Mouse (Mus musculus): ENCODE measurements around the gene Pabpn1.

Pabpn1 gene

DNA sequence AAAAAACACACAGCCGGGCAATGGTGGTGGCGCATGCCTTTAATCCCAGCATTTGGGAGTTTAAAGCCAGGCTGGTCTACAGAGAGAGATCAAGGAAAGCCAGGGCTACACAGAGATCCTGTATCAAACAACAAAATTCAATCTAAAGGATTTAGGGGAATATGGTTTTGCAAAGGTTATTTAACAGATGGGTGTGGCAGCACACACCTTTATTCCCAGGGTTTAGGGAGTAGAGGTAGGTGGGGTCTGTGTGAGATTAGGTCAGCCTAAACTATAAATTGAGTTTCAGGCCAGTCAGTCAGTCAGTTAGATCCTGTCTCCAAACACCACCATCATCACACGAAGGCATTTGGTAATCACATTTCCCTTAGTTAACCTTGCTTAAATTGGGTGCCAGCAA, at the start of gene Pabpn1:
Gene Pabpn1, plus strand, starts transcription at position 301 of the 400 bp plus-strand sequence.
- DNase-seq (ENCODE audit: low spot score in 2 of 2), result no peak

DNA sequence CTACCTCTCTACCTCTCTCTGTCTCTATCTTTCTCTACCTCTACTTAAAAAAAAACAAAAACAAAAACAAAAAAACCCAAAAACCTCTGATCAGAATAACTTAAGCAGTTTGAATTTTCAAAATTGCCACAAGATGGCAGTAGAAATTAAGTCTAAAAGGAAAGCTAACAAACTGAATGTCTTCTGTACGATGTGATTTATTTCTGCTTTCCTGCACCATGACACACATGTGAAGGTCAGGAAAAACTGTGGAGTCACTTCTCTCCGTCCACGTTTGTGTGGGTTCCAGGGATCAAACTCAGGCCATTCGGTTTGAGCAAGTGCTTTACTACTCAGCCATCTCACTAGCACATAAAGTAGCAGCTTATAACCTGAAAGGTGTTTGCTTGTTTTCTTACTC, 48.8 kb upstream of the Pabpn1 start:
- no peak for DNase-seq (ENCODE audit: low spot score in 2 of 2)

DNA sequence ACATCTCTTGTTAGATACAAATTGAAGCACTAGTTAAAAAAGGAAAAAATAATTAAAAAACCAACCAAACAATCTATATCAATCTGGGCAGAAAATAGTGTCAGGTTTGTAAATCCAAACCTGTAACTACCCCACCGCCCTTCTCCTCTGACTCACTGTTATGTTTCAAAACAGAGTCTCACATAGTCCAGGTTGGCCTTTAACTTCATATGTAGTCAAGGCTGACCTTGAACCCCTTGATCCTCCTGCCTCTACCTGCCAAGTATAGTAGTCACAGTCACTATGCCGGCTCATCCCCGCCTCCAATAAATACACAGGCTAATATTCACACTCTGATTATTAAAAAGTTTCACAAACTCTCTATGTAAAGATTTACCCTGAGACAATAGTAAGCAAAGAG, 36.6 kb upstream of the Pabpn1 start:
- DNase-seq (ENCODE audit: low spot score in 2 of 2), result no peak

DNA sequence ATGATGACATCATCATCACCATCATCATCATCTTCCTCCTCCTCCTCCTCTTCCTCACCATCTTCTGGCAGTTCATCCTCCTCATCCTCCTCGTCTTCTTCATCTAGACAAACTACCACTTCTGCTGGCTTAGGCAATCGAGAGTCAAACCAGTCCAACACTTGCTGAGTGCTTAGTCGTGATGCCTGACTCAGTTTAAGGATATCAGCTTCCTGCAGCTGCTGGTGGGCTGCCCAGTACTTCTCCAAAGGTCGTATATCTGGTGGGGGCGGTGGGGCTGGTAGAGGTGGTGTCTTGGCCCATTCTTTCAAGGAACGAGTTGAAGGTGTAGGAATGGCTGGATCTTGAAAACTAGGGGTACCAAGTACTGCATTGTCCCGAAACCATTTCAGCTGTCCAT, 35.6 kb upstream of the Pabpn1 start:
- DNase-seq (ENCODE audit: low spot score in 2 of 2), result no peak

DNA sequence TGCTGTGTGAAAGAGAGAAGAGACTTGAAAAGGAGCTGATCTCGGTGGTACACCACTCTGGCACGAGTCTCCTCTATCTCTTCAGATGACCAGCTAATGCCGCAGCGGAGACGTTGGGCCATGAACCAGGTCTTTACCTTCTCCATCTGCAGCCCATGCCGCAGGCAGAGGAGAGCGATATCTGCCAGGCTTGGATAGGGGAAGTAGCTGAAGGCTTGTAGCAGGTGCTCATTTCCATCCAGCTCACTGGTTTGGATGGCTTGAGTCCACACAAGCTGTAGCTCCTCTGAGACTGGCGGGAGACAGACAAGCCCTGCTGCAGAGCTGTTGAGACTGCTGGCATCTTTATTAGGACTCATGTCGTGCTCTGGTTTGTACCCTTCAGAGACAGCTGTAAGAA, 34.4 kb upstream of the Pabpn1 start:
- no peak for DNase-seq (ENCODE audit: low spot score in 2 of 2)

DNA sequence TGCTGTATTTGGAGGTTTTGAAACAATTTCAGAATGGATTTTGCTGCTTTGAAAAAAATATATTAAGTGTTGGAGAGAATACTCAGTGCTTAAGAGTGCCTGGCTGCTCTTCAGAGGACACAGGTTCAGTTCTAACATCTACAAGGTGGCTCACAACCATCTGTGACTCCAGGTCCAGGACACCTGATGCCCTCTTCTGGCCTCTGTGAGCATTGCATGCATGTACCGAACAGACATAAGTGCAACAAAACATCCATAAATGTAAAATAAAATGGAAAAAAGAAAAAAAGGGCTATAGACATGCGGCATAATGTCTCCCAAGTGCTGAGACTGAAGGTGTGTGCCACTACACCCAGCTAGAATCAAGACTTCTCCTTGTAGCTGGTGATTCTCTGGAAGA, 31.8 kb upstream of the Pabpn1 start:
- DNase-seq (ENCODE audit: low spot score in 2 of 2), result peak in 1 of 2 experiments; percentile 36

DNA sequence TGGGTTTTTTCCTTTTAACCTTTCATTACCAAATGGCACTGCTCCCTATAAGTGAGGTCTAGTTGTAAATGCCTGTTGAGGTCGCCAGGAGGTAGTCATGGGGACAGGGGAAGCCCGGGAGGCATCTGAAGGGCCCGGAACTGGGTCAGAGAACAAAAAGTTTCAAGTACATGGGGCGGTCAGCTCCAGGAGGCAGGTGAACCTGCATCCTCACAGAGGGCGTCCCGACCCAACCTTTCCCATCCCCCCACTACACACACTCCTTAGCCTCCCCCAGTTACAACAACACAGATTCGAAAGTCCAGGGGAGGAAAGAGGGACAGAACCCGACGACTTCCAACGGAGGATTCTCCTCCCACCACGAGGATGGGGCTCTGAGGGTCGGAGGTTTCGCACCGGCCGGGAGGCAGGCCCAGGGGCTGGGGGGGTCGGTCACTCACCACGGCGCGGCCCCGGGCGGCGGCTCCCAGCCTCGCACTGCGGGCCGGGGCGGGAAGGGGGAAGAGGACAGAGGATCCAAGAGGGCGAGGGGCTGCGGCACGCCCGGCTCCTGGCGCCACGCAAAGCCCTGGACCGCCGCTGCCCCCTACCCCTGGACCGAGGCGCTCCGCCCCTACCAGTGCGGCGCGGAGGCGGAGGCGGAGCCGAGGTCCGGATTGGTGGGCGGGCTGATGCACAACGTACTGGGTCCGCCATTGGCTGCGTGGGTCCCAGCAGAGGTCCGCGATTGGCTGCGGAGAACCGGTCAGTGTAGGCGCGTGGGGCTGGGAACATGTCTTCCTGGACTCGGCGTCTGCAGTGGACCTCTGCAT, 28.6 kb upstream of the Pabpn1 start:
- DNase-seq (ENCODE audit: low spot score in 2 of 2), result peak; percentile 92 to 94

DNA sequence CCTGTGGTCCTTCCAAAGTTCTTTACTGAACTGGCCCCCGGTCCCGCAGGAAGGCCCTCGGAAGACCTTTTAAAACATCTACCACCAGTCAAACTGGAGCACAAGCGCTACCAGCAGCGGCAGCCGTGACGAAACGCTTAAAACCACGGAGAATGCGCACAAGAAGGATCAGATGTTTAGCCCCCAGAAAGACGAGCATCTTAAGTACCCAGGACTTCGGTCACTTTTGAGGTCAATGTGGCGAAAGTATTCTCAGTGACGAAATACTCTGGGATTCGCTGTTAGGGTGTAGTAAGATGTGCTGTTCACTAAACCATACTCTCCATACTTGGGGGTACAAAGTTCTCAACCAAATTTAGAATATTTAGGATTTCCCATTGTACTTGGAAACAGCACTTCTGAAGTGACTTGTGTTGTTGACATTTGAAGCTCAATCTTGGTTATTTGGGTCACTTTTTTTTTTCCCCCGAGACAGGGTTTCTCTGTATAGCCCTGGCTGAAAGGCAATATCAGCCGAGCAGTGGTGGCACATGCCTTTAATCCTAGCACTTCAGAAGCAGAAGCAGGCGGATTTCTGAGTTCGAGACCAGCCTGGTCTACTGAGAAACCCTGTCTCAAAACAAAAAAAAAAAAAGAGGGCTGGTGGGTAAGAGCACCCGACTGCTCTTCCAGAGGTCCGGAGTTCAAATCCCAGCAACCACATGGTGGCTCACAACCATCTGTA, 27.8 kb upstream of the Pabpn1 start:
- no peak for DNase-seq (ENCODE audit: low spot score in 2 of 2)

DNA sequence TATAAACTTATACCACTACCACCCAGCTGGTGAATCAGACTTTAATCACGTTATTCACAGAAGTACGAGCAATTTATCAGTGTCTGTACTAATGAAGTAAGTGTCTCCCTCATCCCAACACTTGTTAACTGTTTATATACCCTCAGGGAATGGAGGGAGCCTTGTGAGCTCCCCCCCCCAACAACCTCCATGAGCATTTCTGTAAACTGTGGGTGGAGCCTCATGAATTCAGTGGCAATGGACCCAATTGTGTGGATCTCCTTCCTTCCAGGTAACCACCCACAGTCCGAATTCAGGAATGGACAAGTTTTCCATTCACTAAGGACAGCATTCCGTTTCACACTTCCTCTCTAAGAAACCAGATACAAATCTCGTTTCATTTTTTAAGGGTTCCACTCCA, 26.7 kb upstream of the Pabpn1 start:
- no peak for DNase-seq (ENCODE audit: low spot score in 2 of 2)

DNA sequence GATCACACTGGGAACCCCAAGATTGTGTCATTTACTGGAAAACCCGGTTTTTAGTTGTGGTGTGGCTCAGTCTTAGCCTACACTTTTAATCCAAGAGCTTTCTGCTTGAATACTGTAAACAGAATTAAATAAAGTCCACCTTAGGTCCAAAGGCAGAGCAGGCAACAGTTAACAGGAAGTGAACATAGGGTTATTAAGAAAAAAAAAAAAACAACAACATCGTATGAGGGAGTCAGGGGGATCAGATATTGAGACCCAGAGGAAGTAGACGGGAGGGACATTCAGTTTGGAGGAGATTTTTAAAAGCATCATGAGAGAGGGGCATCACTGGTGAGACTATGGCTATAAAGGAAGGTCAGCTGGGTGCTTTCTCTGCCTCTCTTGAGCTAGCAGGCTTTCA, 26.0 kb upstream of the Pabpn1 start:
- DNase-seq (ENCODE audit: low spot score in 2 of 2), result no peak

DNA sequence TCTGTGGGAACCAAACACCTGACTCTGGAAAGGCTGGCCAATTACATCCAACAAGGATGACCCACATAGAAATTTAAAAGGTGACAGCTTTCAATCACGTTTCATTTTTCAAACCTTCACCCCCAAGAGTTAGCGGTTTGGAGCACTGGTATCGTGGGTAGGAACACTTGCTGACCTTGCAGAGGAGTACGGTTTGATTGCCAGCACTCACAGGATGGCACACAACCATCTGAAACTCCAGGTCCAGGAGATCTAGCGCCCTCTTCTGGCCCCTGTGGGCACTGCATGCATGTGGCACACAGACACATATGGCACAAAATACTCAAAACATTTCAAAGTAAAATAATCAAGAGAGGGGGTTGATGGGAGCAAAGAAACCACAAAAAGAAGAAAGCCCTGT, 25.4 kb upstream of the Pabpn1 start:
- no peak for DNase-seq (ENCODE audit: low spot score in 2 of 2)

DNA sequence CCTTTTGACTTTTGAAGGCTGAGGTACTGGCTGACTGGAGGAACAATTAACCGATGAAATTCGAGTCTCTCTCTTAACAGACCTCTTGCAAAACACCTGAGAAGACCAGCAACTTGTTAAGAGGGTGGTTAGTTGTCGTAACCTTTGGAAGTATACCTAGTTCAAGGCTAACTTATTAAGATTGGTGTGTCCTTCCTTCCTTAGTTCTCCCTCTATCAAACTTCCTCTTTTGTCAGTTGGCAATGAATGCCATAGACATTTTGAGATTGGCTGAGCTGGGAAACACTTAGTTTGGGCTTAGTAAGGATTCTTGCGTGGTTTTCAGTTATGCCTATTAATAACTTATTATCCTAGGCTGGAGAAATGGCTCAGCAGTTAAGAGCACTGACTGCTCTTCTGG, 24.3 kb upstream of the Pabpn1 start:
- no peak for DNase-seq (ENCODE audit: low spot score in 2 of 2)

DNA sequence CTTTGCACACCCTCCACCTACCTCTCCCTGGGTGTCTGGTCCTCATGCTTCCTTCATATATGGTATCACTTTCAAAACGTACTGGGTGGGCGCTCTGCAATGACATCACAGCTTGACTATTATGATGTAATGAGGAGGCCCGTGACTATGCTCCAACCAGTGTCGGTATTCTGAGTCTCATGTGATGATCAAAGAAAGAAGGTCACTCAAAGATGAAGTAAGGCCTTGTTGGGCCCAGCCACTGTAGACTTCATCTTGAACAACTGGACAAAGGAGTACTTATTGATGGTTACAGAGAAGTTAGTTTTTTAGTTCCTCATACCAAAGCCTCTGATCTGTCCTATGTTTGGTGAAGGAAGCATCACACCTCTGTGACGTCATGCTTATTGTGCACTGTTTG, 21.4 kb upstream of the Pabpn1 start, which contains the start of gene Homez:
Gene Homez, minus strand, starts transcription at position 101 of the 400 bp plus-strand sequence.
- no peak for DNase-seq (ENCODE audit: low spot score in 2 of 2)

DNA sequence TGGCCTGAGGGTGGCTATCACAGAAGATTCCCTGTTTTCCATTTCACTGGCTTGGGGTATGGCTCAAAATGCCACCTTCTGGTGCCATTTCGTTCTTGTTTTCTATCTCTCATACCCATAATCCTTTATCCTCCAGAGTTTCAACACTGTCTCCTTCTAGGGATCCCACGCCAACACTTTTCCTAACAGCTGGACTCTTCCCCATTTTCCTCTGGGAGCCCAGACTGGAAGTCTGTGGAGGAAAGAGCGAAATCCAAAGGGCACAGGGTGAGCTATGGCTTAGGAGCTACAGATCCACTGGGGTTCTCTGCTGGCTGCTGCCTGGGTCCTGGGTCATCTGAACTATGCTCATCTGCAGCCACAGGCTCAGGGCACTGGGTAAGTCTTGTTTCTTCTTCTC, 18.1 kb upstream of the Pabpn1 start:
- DNase-seq (ENCODE audit: low spot score in 2 of 2), result no peak

DNA sequence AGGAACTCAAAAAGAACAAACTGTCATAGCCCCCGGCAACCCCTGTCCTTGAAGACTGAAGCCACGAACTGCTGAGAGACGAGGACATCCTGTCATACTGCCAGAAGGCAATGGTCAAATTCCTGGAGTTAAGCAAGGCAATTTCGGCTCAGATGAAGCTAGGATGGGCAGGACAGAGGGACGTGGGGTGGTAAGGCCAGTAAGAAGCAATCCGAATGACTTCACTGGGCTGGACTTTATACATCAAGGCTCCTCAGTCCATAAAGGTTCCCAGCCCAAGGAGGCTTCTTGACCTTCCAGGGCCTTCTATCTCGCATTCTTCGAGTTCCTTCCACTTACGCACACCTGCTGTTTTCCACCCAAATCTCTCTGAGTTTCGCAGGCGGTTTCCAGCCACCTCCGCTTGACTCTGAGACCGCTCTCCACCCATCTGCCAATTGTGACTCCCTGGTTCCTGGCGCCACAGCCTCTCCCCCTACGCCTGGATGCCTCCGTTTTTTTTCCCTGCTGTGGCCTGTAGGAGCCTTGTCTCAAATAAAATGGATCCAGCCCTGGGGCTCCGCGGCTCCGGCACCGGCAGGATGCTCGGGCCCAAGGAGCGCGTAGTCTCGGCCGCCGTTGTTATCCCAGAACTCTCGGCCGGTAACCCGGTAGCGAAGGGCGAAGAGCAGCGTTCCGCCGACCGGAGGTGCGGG, 16.3 kb upstream of the Pabpn1 start:
- DNase-seq (ENCODE audit: low spot score in 2 of 2), result no peak

DNA sequence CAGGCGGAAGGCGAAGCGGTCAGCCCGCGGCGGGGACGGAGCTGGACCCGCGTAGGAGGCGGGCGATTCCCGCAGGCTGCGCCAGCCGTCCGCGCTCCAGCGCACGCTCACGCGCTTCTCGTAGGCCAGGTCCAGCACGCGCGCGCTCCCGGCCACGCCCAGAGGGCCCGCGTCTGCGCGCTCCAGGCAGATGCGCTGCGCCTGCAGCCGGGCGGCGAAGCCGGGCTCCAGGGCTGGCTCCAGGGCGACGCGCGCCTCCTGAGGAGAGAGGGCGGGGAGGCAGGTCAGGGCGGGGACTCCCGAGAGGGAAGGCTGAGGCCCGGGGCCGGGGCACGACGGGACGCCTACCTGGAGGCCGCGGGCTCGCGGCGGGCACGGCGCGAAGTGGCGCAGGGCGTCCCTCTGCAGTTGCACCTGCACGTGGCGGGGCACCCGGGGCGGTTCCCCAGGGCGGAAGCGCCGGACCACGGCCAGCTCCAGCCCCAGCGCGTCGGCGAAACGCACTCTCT, 15.7 kb upstream of the Pabpn1 start:
- DNase-seq (ENCODE audit: low spot score in 2 of 2), result peak; percentile 89 to 91

DNA sequence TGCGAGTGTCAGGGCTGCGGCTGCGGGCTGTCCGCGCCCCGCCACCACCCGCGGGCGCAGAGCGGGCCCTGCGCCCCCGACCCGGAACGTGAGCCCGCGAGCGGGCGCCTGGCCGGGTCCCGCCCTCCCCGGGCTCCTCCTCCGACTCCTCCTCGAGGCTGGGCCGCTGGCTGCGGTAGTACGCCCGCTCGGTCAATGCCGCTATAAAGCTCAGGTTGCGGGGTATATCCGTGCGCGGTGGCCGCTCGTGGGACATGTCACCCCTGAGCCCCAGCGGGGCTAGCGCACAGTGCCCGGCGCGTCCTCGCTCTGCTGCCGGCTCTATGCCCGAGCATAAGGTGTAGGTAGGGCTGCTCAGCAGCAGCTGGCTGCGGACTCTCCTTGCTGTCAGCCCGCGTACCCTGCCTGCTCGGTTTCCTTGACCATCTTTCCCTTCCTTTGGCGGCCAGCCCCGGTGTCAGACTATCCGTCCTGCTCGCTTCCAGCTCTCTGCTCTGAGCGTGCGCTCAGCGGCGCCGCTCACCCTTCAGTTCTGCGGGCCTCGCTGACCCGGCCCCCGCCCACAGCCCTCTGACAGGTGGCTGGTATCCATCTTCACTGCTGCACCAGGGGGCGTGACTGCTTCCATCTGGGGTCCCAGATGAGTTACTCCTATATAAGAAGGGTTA, 15.1 kb upstream of the Pabpn1 start, which contains the start of gene Ppp1r3e:
Gene Ppp1r3e, minus strand, starts transcription at position 503 of the 668 bp plus-strand sequence.
- peak; percentile 56 to 63 for DNase-seq (ENCODE audit: low spot score in 2 of 2)

DNA sequence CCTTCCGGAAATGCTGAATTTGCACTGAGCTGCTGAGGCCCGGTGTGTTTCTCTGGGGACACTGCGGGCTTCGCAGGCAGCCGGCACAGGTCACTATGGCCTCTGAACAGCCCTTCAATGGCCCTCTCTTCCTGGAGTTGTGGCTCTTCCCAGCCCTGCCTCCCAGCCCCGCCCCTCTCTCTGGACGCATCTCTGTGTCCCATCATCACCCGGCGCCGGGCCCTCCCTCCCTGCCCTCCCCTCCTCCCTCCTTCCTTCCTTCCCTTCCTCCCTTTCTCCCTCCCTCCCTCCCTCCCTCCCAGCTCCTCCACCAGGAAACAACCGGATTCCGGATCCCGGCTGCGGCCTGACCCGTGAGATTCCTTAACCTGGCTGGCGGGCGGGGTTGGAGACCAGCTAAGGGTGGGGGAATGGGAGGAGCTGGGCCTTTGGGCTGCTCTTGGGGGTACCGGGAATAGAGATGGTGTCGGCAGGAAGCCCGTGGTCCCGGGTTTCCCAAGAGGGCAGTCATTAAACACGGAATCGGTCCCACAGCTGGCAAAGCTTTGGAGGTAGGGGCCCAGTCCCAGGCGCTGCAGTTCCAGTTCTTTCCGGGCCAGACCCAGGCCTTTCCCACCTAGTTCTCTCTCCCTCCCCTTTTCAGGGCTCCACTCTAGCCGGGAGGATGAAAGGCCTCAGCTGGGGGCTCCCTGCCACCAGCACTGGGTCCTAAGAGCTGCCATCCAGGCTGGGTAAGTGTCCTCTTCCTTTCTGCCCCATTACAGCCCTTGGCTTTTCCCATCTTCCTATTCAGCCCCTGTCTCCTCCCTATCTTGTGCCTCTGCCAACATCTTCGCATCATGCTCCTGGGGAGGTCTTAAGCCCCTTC, 8.9 kb upstream of the Pabpn1 start, which contains the start of the genes Bcl2l2 and Gm20521:
Gene Bcl2l2, plus strand, starts transcription at position 224 of the 868 bp plus-strand sequence.
Gene Gm20521, plus strand, starts transcription at position 288 of the 868 bp plus-strand sequence.
- peak; percentile 78 to 83 for DNase-seq (ENCODE audit: low spot score in 2 of 2)

DNA sequence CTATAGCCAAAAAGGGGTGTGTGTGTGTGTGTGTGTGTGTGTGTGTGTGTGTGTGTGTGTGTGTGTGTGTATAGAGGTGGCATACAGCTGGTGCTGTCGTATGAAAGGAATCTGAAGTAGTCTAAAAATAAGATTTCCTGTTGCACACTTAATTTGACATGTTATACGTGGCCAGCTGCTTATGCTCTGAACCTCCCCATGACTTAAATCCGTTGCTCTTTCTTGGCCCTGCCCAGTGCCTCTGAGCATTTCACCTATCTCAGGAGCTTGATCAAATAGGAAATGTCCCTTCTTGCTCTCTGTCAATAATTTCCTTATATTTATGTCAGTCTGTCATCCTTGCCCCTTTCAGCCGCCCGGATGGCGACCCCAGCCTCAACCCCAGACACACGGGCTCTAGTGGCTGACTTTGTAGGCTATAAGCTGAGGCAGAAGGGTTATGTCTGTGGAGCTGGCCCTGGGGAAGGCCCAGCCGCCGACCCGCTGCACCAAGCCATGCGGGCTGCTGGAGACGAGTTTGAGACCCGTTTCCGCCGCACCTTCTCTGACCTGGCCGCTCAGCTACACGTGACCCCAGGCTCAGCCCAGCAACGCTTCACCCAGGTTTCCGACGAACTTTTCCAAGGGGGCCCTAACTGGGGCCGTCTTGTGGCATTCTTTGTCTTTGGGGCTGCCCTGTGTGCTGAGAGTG, 8.1 kb upstream of the Pabpn1 start:
- DNase-seq (ENCODE audit: low spot score in 2 of 2), result no peak

DNA sequence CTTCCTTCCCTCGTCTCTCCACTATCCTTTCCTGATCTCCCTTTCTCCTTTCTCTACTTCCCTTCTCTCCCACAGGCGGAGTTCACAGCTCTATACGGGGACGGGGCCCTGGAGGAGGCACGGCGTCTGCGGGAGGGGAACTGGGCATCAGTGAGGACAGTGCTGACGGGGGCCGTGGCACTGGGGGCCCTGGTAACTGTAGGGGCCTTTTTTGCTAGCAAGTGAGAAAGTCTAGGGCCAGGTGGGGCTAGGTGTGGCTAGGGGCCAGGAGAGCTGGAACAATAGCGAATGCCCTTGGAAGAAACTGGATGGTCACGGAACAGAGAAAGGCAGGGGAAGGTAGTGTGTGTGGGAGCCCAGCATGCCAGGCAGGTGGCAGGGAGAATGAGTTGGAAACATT, 7.0 kb upstream of the Pabpn1 start:
- no peak for DNase-seq (ENCODE audit: low spot score in 2 of 2)
